Mouse (Mus musculus): ENCODE results near the gene Rin1.

- TF ChIP-seq CHD2 (IDR thresholded peaks at IDR 0.05; ENCODE audit: low read depth, low read length) (no peak), HCFC1 (IDR thresholded peaks at IDR 0.05; ENCODE audit: borderline replicate concordance, insufficient read depth, low read length) (no peak), ZC3H11A (IDR thresholded peaks at IDR 0.05; ENCODE audit: borderline replicate concordance, low read depth, low read length) (no peak), MAFK (IDR thresholded peaks at IDR 0.05; ENCODE audit: insufficient read depth, low read depth, low read length) (no peak)
These were observed 1.2 kb downstream of the Rin1 start for GRCm38 (mm10) chr19:5051515-5051914.

Measured in ES-E14 (cell line).